Mouse (Mus musculus) mesoderm, embryonic 11.5 days (tissue): ENCODE measurements around the gene Stub1.

ENCODE experiments used
- DNase-seq: peaks from one replicate; pipeline ENCODE4 v3.0.0-alpha.2; 2012; ENCODE audit warnings: low read depth, low spot score

Stub1 gene

DNA sequence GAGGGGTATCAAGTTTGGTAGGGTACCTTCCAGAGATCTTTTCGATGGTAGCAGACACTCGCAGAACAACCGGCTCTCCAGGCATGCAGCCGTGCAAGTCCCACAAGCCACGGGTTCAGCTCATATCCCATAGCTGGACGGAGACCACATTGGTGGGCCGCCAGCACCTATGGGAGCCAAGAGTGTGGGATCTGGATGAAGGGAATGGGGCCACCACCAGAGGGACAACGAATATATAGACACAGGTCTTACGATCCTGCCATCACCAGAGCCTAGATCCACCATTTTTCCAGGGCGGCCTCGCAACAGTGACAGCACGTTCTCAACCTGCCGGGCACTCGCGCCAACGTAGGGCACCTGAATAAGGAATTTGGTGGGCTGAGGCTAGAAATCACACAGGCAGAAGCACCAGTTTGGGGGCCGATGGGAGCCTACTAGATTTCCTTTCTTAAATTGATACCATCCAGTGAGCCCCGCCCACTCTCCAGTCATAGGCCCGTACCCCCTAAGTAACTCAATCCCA is 41.8 kb downstream of the Stub1 start:
- DNase-seq: no peak

- no peak for DNase-seq
These were observed 46.3 kb downstream of the Stub1 start for GRCm38 (mm10) chr17:25786781-25787504.

GRCm38 (mm10) chr17:25786280-25786679 is 46.9 kb downstream of the Stub1 start, which contains the start of gene Ccdc78:
Gene Ccdc78 (plus strand): TSS chr17:25786580.
- DNase-seq: no peak

- peak; percentile 98 for DNase-seq
These were observed 47.9 kb downstream of the Stub1 start, which contains the start of gene Haghl for GRCm38 (mm10) chr17:25785281-25785745. Gene Haghl (minus strand): TSS chr17:25785673.

DNA sequence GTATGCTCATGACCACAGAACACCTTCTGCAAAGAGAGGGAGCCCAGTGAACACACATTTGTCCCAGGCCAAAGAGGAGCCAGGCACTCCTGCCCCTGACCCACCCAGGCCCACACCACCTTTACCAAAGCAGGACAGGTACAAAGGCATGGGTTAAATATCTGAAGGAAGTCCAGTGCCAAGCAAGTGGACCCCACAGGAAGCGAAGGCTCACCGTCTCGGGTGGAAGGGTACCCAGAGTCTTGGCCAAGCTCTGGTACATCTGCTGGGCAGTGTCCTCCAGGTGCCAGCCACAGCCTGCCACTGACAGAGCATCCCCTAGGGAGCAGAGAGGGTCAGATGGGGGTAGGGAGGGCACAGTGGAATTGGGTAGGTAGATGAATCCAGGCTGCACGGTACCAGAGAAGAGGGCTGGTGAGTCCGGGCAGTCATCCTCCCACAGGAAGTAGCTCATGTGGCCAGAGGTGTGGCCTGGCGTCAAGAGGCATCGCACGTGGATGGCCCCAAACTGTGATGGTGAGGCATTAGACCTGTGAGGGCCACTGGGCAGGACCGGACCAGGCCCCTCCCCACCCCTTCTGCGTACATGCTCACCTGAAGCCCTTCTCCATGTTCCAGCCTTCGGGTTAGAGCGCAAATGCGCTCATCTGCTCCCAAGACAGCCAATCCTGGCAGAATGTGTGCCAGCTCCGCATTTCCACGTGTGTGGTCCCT is 49.2 kb downstream of the Stub1 start:
- no peak for DNase-seq

DNA sequence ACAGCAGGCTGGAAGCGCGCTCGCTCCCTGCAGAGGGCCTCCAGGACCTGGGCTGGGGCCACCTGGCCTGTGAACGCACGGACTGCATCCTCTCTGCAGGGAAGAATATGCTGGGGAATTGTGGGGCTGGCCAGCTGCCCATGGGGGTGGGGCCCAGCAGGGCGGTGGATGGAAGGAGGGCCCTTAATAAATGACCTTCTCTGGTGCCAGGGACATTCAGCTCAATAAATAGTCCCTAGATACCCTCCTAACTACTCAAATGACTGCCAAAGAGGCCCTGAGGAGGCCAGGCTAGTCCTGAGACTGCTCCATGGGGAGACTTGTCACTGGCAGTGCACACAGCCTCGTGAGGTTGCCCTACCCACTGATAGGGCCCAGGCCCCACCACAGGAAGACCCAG is 50.1 kb downstream of the Stub1 start:
- no peak for DNase-seq

GRCm38 (mm10) chr17:25781339-25781738 is 51.9 kb downstream of the Stub1 start:
- no peak for DNase-seq
